Mouse (Mus musculus) small intestine, adult 2 months (tissue): Measurements from ENCODE around the gene Synrg.

Source experiments
- CTCF ChIP-seq: fragments of 200-500 bp; IDR thresholded peaks from 2 replicates; pipeline ENCODE4 v1.5.1; 2012; ENCODE audit warnings: low read depth, mild to moderate bottlenecking, control low read depth, inconsistent platforms, low read length, moderate library complexity, mixed read lengths; ENCODE audit not compliant: insufficient replicate concordance, insufficient read length; ENCODE audit errors: extremely low read depth
- POLR2A ChIP-seq: fragments of 200-500 bp; IDR thresholded peaks from 2 replicates; pipeline ENCODE4 v1.6.1; 2012; ENCODE audit warnings: low read depth, mild to moderate bottlenecking, control low read depth, inconsistent platforms, low read length, moderate library complexity

GRCm38 (mm10) chr11:83998993-83999392, 34.8 kb downstream of the Synrg start:
- TF ChIP-seq CTCF (no peak), POLR2A (no peak)
